19 mouse cellular contexts compared by ENCODE assay signal in genomic region chr9:42174349-42174955, GRCm38 (mm10). TPM values are rescaled to one million over a fixed set of nuclear protein-coding genes. Genes with fewer than 3 reads are reported as not detected.
DNase-seq lines count a peak whose midpoint lies in the region; ATAC-seq lines count a peak whose summit lies in the region.
"Had no signal": no experiment of that assay in that cellular context is flagged by ENCODE, and none has a peak within 500 bp of the region (broad histone marks: within the 10 kb centered on the region; RNA-seq: fewer than 3 reads in every experiment).

No protein-coding gene starts in this region.

- H3K27me3 ChIP-seq in embryonic facial prominence, embryonic 14.5 days (replicated peaks; ENCODE audit: control insufficient read depth, insufficient read depth, low read length) = no peaks in the 10 kb centered on the region
- no peaks in the 10 kb centered on the region for H3K27me3 ChIP-seq in embryonic facial prominence, embryonic 10.5 days (replicated peaks; ENCODE audit: low read depth, poor library complexity, severe bottlenecking)
- H3K27me3 ChIP-seq in hindbrain, embryonic 12.5 days = no peaks in the 10 kb centered on the region
- no peaks in the 10 kb centered on the region for H3K27me3 ChIP-seq in midbrain, embryonic 14.5 days (ENCODE audit: control insufficient read depth, insufficient read depth, low read length)
- H3K27me3 ChIP-seq: intestine, embryonic 15.5 days; kidney, embryonic 15.5 days; neural tube, embryonic 15.5 days; stomach, embryonic 15.5 days had no signal

- H3K9ac ChIP-seq in embryonic facial prominence, embryonic 14.5 days (ENCODE audit: low read depth, low read length) = no peak overlapping the region
- no peak overlapping the region for H3K9ac ChIP-seq in hindbrain, embryonic 12.5 days
- H3K9ac ChIP-seq in midbrain, embryonic 14.5 days (replicated peaks; ENCODE audit: low read length) = no peak overlapping the region
- H3K9ac ChIP-seq: intestine, embryonic 15.5 days; kidney, embryonic 15.5 days; neural tube, embryonic 15.5 days; stomach, embryonic 15.5 days had no signal

- no peak overlapping the region for H3K4me2 ChIP-seq in embryonic facial prominence, embryonic 14.5 days (ENCODE audit: low read depth, low read length)
- no peak overlapping the region for H3K4me2 ChIP-seq in hindbrain, embryonic 12.5 days (replicated peaks)
- H3K4me2 ChIP-seq in midbrain, embryonic 14.5 days (ENCODE audit: low read length) = no peak overlapping the region
- H3K4me2 ChIP-seq: intestine, embryonic 15.5 days; kidney, embryonic 15.5 days; neural tube, embryonic 15.5 days; stomach, embryonic 15.5 days had no signal

- no peaks in the 10 kb centered on the region for H3K4me1 ChIP-seq in embryonic facial prominence, embryonic 14.5 days (ENCODE audit: control insufficient read depth, insufficient read depth, low read length)
- H3K4me1 ChIP-seq in embryonic facial prominence, embryonic 10.5 days = peaks cover 5% of the 10 kb centered on the region; the same call in 1 of the 2 replicates
- peaks cover 9% of the 10 kb centered on the region; the same call in 1 of the 2 replicates for H3K4me1 ChIP-seq in hindbrain, embryonic 12.5 days
- H3K4me1 ChIP-seq in midbrain, embryonic 14.5 days (ENCODE audit: control insufficient read depth, insufficient read depth, low read length) = peaks cover 7% of the 10 kb centered on the region; the same call in 1 of the 2 replicates
- H3K4me1 ChIP-seq: intestine, embryonic 15.5 days; stomach, embryonic 15.5 days had no signal

- no peaks in the 10 kb centered on the region for H3K9me3 ChIP-seq in embryonic facial prominence, embryonic 14.5 days (ENCODE audit: control insufficient read depth, low read length)
- H3K9me3 ChIP-seq in embryonic facial prominence, embryonic 10.5 days = no peaks in the 10 kb centered on the region
- H3K9me3 ChIP-seq in hindbrain, embryonic 12.5 days (replicated peaks) = no peaks in the 10 kb centered on the region
- H3K9me3 ChIP-seq in midbrain, embryonic 14.5 days (ENCODE audit: control insufficient read depth, low read length) = no peaks in the 10 kb centered on the region
- H3K9me3 ChIP-seq: intestine, embryonic 15.5 days; kidney, embryonic 15.5 days; neural tube, embryonic 15.5 days; stomach, embryonic 15.5 days had no signal

- no peaks in the 10 kb centered on the region for H3K36me3 ChIP-seq in embryonic facial prominence, embryonic 14.5 days (ENCODE audit: control insufficient read depth, insufficient read depth, low read length)
- H3K36me3 ChIP-seq in embryonic facial prominence, embryonic 10.5 days (replicated peaks) = no peaks in the 10 kb centered on the region
- no peaks in the 10 kb centered on the region for H3K36me3 ChIP-seq in hindbrain, embryonic 12.5 days
- no peaks in the 10 kb centered on the region for H3K36me3 ChIP-seq in midbrain, embryonic 14.5 days (ENCODE audit: control insufficient read depth, insufficient read depth, low read length)
- H3K36me3 ChIP-seq: intestine, embryonic 15.5 days; kidney, embryonic 15.5 days; neural tube, embryonic 15.5 days; stomach, embryonic 15.5 days had no signal

- ATAC-seq in embryonic facial prominence, embryonic 14.5 days (ENCODE audit: low read depth) = peak; percentile 37; the same call in 1 of the 2 replicates
- no peak for ATAC-seq in hindbrain, embryonic 12.5 days (ENCODE audit: low FRiP score)
- ATAC-seq in midbrain, embryonic 14.5 days (ENCODE audit: low FRiP score, low TSS enrichment) = peak; percentile 40; the same call in 1 of the 2 replicates
- ATAC-seq: intestine, embryonic 15.5 days had no signal

- no peak for DNase-seq in embryonic facial prominence, embryonic 14.5 days (ENCODE audit: low spot score)
- no peak for DNase-seq in embryonic facial prominence, embryonic 10.5 days (ENCODE audit: low spot score)
- DNase-seq in embryo, embryonic 11 days = peak; percentile 14
- DNase-seq in midbrain, embryonic 14.5 days = peak; percentile 54
- no peak for DNase-seq in lung, postnatal 25 days (ENCODE audit: low spot score)
- DNase-seq in kidney, postnatal 25 days = no peak
- DNase-seq in thymus, postnatal 4 days = no peak
- DNase-seq: cerebellum, adult 8-10 months; gastrocnemius, postnatal 10 days; heart, postnatal 10 days; lung, postnatal 4 days; right cerebral cortex, adult 18-20 months; spleen, adult 18-20 months had no signal

- whole genome bisulfite sequencing in embryonic facial prominence, embryonic 14.5 days = 42% methylated on average over 2 of the region's 2 CpGs
- WGBS in embryonic facial prominence, embryonic 10.5 days = 40% methylated on average over 2 of the region's 2 CpGs
- WGBS in hindbrain, embryonic 12.5 days = 15% methylated on average over 2 of the region's 2 CpGs
- WGBS in midbrain, embryonic 14.5 days = 4% methylated on average over 2 of the region's 2 CpGs

- H3K4me3 ChIP-seq in embryonic facial prominence, embryonic 14.5 days (ENCODE audit: low read depth, low read length) = no peak overlapping the region
- no peak overlapping the region for H3K4me3 ChIP-seq in embryonic facial prominence, embryonic 10.5 days
- no peak overlapping the region for H3K4me3 ChIP-seq in hindbrain, embryonic 12.5 days
- no peak overlapping the region for H3K4me3 ChIP-seq in midbrain, embryonic 14.5 days (replicated peaks; ENCODE audit: low read depth, low read length)
- H3K4me3 ChIP-seq: intestine, embryonic 15.5 days; kidney, embryonic 15.5 days; layer of hippocampus, adult 2 months; neural tube, embryonic 15.5 days; stomach, embryonic 15.5 days had no signal

- H3K27ac ChIP-seq in embryonic facial prominence, embryonic 14.5 days (replicated peaks; ENCODE audit: low read depth, low read length) = no peak overlapping the region
- no peak overlapping the region for H3K27ac ChIP-seq in embryonic facial prominence, embryonic 10.5 days (replicated peaks)
- H3K27ac ChIP-seq in hindbrain, embryonic 12.5 days = peak overlapping the region; percentile 18; the same call in 1 of the 2 replicates
- peak overlapping the region; percentile 10 for H3K27ac ChIP-seq in midbrain, embryonic 14.5 days (replicated peaks; ENCODE audit: low read depth, low read length)
- H3K27ac ChIP-seq: intestine, embryonic 15.5 days; kidney, embryonic 15.5 days; layer of hippocampus, adult 2 months; neural tube, embryonic 15.5 days; stomach, embryonic 15.5 days had no signal

RNA-seq across cellular contexts. Expression of gene Sorl1, which starts 50.4 kb away (rescaled TPM):
- polyA plus RNA-seq in embryonic facial prominence, embryonic 14.5 days (2014; fragmentation: Nextera tagmentation; extraction: Ambion mirVana) = 6.6 and 9.3 TPM in 2 replicates
- polyA plus RNA-seq in embryonic facial prominence, embryonic 10.5 days (2016; fragmentation: Nextera tagmentation; extraction: Ambion mirVana) = 3.9 and 7.0 TPM in 2 replicates
- 14.5 and 15.7 TPM in 2 replicates for polyA plus RNA-seq in hindbrain, embryonic 12.5 days (2016; fragmentation: Nextera tagmentation; extraction: Ambion mirVana)
- 8.3 and 8.8 TPM in 2 replicates for polyA plus RNA-seq in midbrain, embryonic 14.5 days (2014; fragmentation: Nextera tagmentation; extraction: Ambion mirVana)

Comparison
In these comparisons a context has a peak if more than half of its experiments do, and no peak if none do; other contexts are left out.
1. DNase-seq: peak in embryo, embryonic 11 days (single experiment) and midbrain, embryonic 14.5 days (single experiment); none in embryonic facial prominence, embryonic 14.5 days (single experiment), embryonic facial prominence, embryonic 10.5 days (single experiment), lung, postnatal 25 days (single experiment), kidney, postnatal 25 days (0 of 2) and thymus, postnatal 4 days (single experiment).
2. H3K27ac ChIP-seq: peak in hindbrain, embryonic 12.5 days (single experiment) and midbrain, embryonic 14.5 days (single experiment); none in embryonic facial prominence, embryonic 14.5 days (single experiment) and embryonic facial prominence, embryonic 10.5 days (single experiment).